Mouse (Mus musculus) limb, embryonic 15.5 days (tissue): ENCODE measurements at regions not wholly inside any gene's neighbourhood (a gene's known extent, or its start where the extent isn't known, plus 50 kb on each side); places are given as distances from the start of the nearest gene placed in this dataset.

Experiments
- ATAC-seq: fragments of 200-750 bp; cut with Nextera tagmentation; 2 replicates; pipeline ENCODE4 v1.8.0; 2017; ENCODE audit warnings: low read depth, moderate TSS enrichment; ENCODE audit not compliant: insufficient number of reproducible peaks, low FRiP score, low TSS enrichment
- H3K27ac ChIP-seq: fragments of 300-500 bp; sonication (generic); 2 replicates; pipeline ENCODE4 v1.5.1; 2015; ENCODE audit warnings: moderate library complexity, mild to moderate bottlenecking, inconsistent platforms
- H3K27me3 ChIP-seq: fragments of 300-500 bp; sonication (generic); 2 replicates; pipeline ENCODE4 v1.6.1; 2015; ENCODE audit warnings: inconsistent platforms
- H3K36me3 ChIP-seq: fragments of 300-500 bp; sonication (generic); 2 replicates; pipeline ENCODE4 v1.6.1; 2015; ENCODE audit warnings: inconsistent platforms
- H3K4me1 ChIP-seq: fragments of 300-500 bp; sonication (generic); 2 replicates; pipeline ENCODE4 v1.6.1; 2015; ENCODE audit warnings: inconsistent platforms
- H3K4me2 ChIP-seq: fragments of 300-500 bp; sonication (generic); 2 replicates; pipeline ENCODE4 v1.6.1; 2015; ENCODE audit warnings: mild to moderate bottlenecking, inconsistent platforms
- H3K4me3 ChIP-seq: fragments of 300-500 bp; sonication (generic); 2 replicates; pipeline ENCODE4 v1.5.1; 2015; ENCODE audit warnings: mild to moderate bottlenecking, inconsistent platforms
- H3K9ac ChIP-seq: fragments of 300-500 bp; sonication (generic); 2 replicates; pipeline ENCODE4 v1.6.1; 2015; ENCODE audit warnings: inconsistent platforms
- H3K9me3 ChIP-seq: fragments of 300-500 bp; sonication (generic); 2 replicates; pipeline ENCODE4 v1.6.1; 2016; ENCODE audit warnings: inconsistent platforms
- WGBS: fragments of 180-500 bp; shearing (Covaris S2); methylation state at CpG from one replicate; pipeline ENCODE4 v1.1.7; 2015; 5-methylcytosine and 5-hydroxymethylcytosine counted together

DNA sequence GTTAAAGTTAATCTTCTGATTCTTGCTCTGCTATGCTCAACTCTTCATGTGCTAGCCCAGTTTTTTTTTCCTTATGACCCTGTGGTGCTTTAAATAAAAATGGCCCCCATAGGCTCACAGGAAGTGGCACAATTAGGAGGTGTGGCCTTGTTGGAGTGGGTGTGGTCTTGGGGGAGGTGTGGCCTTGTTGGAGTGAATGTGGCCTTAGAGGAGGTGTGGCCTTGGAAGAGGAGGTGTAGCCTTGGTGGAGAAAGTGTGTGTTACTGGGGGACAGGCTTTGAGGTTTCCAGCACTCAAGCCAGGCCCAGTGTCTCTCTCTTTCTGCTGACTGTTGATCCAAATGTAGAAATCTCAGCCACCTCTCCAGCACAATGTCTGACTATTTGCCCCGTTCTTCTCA lies 186.0 kb upstream of the Rhobtb1 start:
- Histone ChIP-seq H3K4me3 (no peak overlapping the region), H3K27me3 (no peaks in the 10 kb centered on the region), H3K9ac (no peak overlapping the region), H3K4me2 (no peak overlapping the region), H3K27ac (no peak overlapping the region), H3K9me3 (no peaks in the 10 kb centered on the region), H3K4me1 (no peaks in the 10 kb centered on the region), H3K36me3 (no peaks in the 10 kb centered on the region)
- 100% methylated on average over 1 of the region's 1 CpGs for WGBS
- no peak for ATAC-seq

DNA sequence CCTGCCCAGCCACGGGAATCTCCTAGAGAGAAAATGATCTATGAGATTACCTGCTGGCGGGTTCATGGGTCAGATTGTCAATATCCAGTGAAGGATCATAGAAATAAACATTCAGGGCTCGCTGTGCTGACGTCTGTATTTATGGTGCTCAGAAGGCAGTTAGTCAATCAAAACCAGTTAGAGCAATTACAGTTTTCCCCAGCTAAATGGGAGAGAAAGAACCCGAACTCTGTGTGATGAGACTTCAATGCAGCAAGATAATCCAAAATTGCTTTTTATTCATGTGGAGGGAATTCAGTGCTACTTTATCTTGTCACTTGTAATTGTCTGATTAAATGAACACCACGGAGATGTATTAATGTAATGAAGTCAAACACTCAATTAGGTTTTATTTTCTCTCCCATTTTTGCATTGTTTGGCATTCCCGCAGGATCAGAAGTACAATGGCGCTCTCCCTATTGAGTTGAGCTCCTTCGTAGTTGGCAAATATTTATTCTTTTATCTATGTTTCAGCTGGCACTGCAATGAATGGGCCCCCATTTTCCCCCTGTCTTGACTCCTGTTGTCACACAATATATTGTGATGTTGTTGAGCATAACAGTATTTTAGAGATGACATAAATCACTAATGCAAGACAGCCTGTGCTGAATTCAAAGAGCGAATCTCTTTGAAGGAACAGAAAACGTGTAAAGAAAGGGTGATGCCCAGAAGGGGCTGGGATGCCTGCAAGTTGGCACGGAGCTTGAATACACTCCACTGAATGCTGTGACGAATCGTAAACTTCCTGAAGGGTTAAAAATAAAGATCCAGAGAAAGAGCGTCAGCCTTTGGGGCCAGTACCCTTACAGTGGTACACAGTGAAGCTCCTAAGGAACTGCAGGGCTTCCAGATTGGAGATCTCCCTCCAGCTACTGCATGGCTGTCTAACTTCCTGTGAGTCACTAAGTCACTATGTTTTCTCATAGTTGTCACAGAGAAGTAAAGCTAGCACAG lies 183.0 kb upstream of the Rhobtb1 start:
- no peak overlapping the region for H3K27ac ChIP-seq
- no peak overlapping the region for H3K4me3 ChIP-seq
- 69% methylated on average over 15 of the region's 15 CpGs for WGBS
- H3K27me3 ChIP-seq: no peaks in the 10 kb centered on the region
- H3K4me2 ChIP-seq: no peak overlapping the region
- H3K36me3 ChIP-seq: no peaks in the 10 kb centered on the region
- no peaks in the 10 kb centered on the region for H3K9me3 ChIP-seq
- H3K9ac ChIP-seq: no peak overlapping the region
- no peaks in the 10 kb centered on the region for H3K4me1 ChIP-seq
- no peak for ATAC-seq

DNA sequence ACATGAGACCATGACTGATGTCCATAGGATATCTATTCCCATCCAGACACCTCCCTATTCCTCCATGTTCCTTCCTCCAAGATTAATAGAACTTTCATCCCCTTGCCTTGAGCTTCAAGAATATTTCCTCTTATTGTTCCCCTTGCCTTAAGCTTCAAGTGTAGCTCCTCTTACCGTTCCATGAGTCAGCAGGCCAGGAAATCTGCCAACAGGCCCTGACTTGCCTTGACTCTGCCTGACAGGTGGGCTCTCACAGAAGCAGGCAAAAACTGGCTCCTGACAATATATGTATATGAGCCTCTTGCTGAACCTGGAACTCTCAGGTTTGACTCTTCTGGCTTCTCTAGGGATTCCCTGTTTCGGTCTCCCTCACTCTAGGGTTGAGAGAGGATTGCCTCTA lies 180.7 kb upstream of the Rhobtb1 start:
- no peak for ATAC-seq
- WGBS: 57% methylated on average over 2 of the region's 2 CpGs

DNA sequence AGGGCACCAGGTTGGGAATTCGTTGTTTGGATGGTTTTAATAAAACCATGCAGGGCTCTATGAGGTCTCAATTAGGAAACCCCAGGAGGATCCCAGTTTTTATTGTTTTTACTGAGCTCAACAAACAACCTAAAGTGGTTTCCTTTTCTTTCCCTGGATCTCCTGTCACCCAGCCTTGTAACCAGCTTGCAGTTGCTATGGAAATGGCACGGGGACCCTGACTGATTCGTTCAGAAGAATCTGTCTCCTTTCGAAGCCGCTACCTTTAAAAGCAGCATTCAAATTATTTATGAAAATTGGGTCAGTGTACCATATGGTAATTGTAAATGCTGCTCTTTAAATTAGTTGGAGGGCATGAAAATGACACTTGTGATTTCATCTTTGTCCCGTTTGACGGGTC lies 176.5 kb upstream of the Rhobtb1 start:
- Histone ChIP-seq H3K36me3 (no peaks in the 10 kb centered on the region), H3K27me3 (no peaks in the 10 kb centered on the region), H3K9ac (no peak overlapping the region), H3K27ac (no peak overlapping the region), H3K4me1 (peaks cover 5% of the 10 kb centered on the region; the same call in 1 of the 2 replicates), H3K4me3 (no peak overlapping the region), H3K9me3 (no peaks in the 10 kb centered on the region), H3K4me2 (no peak overlapping the region)
- ATAC-seq: no peak
- WGBS: 65% methylated on average over 7 of the region's 7 CpGs

More for the DNA sequence above, 180.7 kb upstream of the Rhobtb1 start:
- H3K4me3 ChIP-seq: no peak overlapping the region
- no peaks in the 10 kb centered on the region for H3K4me1 ChIP-seq
- H3K27me3 ChIP-seq: no peaks in the 10 kb centered on the region
- H3K4me2 ChIP-seq: no peak overlapping the region
- no peak overlapping the region for H3K27ac ChIP-seq
- no peaks in the 10 kb centered on the region for H3K9me3 ChIP-seq
- H3K36me3 ChIP-seq: no peaks in the 10 kb centered on the region
- H3K9ac ChIP-seq: no peak overlapping the region

DNA sequence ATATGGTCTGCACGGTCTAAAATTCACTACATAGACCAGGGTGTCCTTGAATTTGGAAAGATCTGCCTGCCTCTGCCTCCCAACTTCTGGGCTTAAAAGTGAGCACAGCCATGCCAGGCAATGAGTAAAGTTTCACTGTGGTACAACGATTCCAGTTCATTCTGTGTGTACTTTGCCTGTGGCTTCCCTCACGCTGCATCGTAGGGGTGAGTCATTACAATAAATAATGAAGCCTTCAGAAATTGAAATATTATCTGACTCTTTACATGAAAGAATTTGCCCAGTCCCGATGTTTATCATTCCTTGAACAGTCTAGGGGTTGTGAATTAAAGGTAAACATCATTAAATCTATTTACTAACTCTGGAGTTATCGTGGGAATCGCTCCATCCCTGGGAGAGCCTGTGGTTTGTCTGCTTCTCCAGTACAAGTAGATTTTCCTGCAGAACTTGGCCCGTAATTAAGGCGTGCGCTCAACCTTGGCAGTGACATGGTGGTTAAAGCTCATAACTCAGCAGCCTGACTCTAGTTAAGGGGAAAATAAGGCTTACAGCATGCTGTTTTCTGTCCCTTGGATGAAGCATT lies 174.7 kb upstream of the Rhobtb1 start:
- Histone ChIP-seq H3K4me1 (peaks cover 5% of the 10 kb centered on the region; the same call in 1 of the 2 replicates), H3K4me3 (no peak overlapping the region), H3K4me2 (no peak overlapping the region), H3K27ac (no peak overlapping the region), H3K27me3 (no peaks in the 10 kb centered on the region), H3K9ac (no peak overlapping the region), H3K9me3 (no peaks in the 10 kb centered on the region), H3K36me3 (no peaks in the 10 kb centered on the region)
- ATAC-seq: peak; percentile 67; the same call in 1 of the 2 replicates
- WGBS: 35% methylated on average over 10 of the region's 10 CpGs

DNA sequence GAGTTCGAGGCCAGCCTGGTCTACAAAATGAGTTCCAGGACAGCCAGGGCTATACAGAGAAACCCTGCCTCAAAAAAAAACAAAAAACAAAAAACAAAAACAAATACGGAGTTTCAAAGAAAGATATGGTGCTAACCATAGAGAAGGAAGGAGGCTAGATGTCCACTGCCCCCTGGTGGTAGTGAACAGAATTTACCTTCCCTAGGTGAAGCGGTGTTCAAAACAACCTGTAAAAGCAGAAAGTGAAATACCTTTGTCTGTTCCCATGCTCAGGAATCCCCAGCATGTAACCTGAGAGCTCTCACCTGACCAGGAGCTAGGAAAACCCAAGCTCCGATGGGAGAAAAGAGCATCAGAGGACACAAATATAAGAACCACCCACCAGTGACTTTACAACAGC lies 173.1 kb upstream of the Rhobtb1 start:
- no peak overlapping the region for H3K4me3 ChIP-seq
- H3K36me3 ChIP-seq: no peaks in the 10 kb centered on the region
- H3K4me1 ChIP-seq: peaks cover 5% of the 10 kb centered on the region; the same call in 1 of the 2 replicates
- no peak for ATAC-seq
- WGBS: 62% methylated on average over 4 of the region's 4 CpGs
- H3K9ac ChIP-seq: no peak overlapping the region
- no peak overlapping the region for H3K27ac ChIP-seq
- no peaks in the 10 kb centered on the region for H3K9me3 ChIP-seq
- no peaks in the 10 kb centered on the region for H3K27me3 ChIP-seq
- H3K4me2 ChIP-seq: no peak overlapping the region

DNA sequence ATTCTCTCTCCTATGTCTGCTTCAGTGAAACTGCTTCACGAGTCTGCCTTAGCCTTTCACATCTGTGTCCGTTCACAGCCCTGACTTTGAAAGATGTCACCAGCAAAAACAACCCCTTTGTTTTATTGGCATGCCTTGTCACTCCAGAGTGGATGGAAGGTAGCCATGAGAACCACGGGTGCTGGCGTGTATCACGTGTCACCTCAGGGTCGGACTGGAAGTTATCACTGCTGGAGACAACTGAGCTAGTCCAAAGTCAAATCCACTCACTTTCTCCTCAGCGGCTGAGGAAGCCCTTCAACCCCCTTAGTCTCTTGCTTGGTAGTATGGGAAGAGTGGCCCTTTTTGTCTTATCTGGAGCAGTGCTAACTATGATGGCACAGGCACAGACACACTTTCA lies 171.3 kb upstream of the Rhobtb1 start:
- H3K9ac ChIP-seq: no peak overlapping the region
- no peak overlapping the region for H3K4me3 ChIP-seq
- no peaks in the 10 kb centered on the region for H3K27me3 ChIP-seq
- ATAC-seq: no peak
- 72% methylated on average over 7 of the region's 7 CpGs for WGBS
- peaks cover 5% of the 10 kb centered on the region; the same call in 1 of the 2 replicates for H3K4me1 ChIP-seq
- no peak overlapping the region for H3K4me2 ChIP-seq
- no peak overlapping the region for H3K27ac ChIP-seq
- no peaks in the 10 kb centered on the region for H3K36me3 ChIP-seq
- H3K9me3 ChIP-seq: no peaks in the 10 kb centered on the region

DNA sequence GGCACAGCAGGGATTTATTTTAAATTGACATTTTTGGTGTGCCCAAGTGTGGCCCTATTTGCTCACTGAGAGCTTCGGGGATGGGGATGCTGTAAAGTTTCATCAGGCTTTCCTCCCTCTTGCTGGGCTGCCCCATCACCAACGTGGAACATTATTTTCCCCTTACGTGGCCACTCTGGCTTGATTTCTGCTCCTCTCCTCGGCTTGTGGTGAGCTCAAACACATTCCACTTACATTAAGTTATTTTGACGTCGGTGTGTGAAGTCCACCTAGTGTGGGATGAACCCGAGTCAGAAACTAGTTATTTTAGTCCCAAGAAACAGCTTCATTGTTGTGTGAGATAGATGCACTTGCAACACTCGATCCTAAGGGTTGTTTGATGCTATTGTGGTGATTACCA lies 168.9 kb upstream of the Rhobtb1 start:
- ATAC-seq: no peak
- WGBS: 63% methylated on average over 8 of the region's 8 CpGs
- H3K9ac ChIP-seq: no peak overlapping the region
- no peak overlapping the region for H3K27ac ChIP-seq
- H3K4me2 ChIP-seq: no peak overlapping the region
- H3K4me3 ChIP-seq: no peak overlapping the region
- H3K4me1 ChIP-seq: no peaks in the 10 kb centered on the region
- H3K9me3 ChIP-seq: no peaks in the 10 kb centered on the region
- H3K36me3 ChIP-seq: no peaks in the 10 kb centered on the region
- H3K27me3 ChIP-seq: no peaks in the 10 kb centered on the region

DNA sequence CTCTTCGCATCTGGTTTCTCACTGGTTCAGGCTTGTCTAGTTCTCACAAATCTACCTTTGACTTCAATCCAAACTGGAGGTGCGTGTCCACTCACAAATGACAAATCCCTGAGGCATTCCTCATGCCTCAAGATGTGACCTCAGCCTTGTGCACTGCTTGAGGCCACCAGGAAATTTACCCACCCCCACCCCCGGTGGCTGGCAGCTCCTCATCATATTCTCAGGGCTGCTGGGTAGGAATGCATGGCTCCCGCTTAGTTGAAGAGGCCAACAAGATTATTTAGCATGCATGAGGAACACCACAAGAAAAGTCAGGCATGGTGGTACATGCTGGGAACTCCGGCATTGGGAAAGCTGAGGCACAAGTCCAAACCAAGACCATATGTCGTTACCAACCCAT lies 160.7 kb upstream of the Rhobtb1 start:
- Histone ChIP-seq H3K9ac (no peak overlapping the region), H3K27me3 (no peaks in the 10 kb centered on the region), H3K4me1 (peaks cover 25% of the 10 kb centered on the region), H3K4me2 (no peak overlapping the region), H3K27ac (no peak overlapping the region), H3K9me3 (no peaks in the 10 kb centered on the region), H3K36me3 (no peaks in the 10 kb centered on the region), H3K4me3 (no peak overlapping the region)
- ATAC-seq: no peak
- WGBS: 77% methylated on average over 6 of the region's 6 CpGs

DNA sequence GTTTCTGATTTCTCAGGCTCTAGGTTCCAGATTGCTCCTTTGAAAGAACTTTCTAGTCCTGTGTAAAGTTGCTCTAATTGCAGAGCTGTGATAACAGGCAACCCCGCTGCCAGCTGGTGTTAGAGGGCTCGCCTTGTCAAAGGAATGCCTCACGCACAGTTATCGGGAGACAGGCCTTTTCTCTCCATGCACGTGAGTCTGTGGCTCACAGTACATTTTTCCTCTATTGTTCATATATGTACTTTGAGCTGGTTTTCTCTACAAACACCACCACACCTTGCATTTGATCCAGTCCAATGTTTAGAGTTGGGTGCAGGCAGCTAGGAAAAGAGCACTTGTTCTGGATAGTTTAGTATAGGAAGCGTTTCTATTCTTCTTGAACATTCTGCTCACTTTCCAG lies 151.6 kb upstream of the Rhobtb1 start:
- no peak overlapping the region for H3K4me2 ChIP-seq
- H3K27ac ChIP-seq: no peak overlapping the region
- ATAC-seq: no peak
- H3K36me3 ChIP-seq: no peaks in the 10 kb centered on the region
- H3K4me3 ChIP-seq: no peak overlapping the region
- 0 out of 2 replicates have a peak, but pooled peaks cover 2% of the 10 kb centered on the region for H3K4me1 ChIP-seq
- 86% methylated on average over 6 of the region's 6 CpGs for WGBS
- no peak overlapping the region for H3K9ac ChIP-seq
- no peaks in the 10 kb centered on the region for H3K9me3 ChIP-seq
- H3K27me3 ChIP-seq: no peaks in the 10 kb centered on the region

DNA sequence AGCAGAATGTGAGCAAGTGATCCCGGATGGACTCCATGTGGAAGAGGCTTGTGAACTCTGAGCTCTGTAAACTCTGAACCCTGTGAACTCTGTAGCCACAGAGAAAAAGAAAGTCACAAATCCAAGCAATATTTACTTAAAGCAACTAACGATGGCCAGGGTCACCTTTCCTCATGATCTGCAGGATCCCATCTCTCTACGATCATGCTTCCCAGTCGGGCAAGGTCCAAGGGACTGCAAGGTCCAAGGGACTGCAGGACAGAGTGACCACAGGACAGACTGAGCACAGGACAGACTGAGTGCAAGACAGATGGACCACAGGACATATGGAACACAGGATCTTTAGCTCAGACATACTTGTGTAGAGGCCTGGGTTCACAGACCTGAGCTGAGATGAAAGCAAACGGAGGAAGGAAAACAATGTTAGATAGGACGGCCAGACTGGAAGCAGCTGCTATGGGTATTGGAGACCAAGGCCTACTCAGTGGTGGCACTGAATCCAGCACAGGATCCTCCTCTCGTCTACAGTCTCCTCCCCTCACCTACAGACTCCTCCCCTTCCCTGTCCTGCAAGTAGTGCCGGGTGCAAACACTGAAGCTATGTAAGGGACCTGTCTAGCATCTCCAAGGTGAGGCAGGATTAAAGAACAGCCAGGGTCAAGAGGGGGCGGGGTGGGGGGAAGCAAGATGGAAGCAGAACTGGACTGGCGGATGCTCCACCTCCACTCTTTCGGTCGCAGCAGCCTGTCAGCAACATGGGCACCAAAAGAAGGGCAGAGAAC lies 149.4 kb upstream of the Rhobtb1 start:
- Histone ChIP-seq H3K9ac (no peak overlapping the region), H3K4me3 (no peak overlapping the region), H3K9me3 (no peaks in the 10 kb centered on the region), H3K4me2 (no peak overlapping the region), H3K4me1 (peaks cover 5% of the 10 kb centered on the region; the same call in 1 of the 2 replicates), H3K27me3 (no peaks in the 10 kb centered on the region), H3K27ac (no peak overlapping the region), H3K36me3 (no peaks in the 10 kb centered on the region)
- 90% methylated on average over 12 of the region's 12 CpGs for WGBS
- ATAC-seq: no peak
